Mouse (Mus musculus) left cerebral cortex, postnatal 10 days (tissue): ENCODE results near the gene Dda1. TPM values are rescaled to one million over a fixed set of nuclear protein-coding genes. Genes with fewer than 3 reads are reported as not detected.
"Not testable (repeated sequence)": the region's sequence is repeated elsewhere in the genome, so short reads cannot be mapped to it uniquely, and the experiment has no call there.

Source experiments
- DNase-seq, 2 experiments: peaks; one replicate each; pipeline ENCODE4 v3.0.0; 2021 to 2022; ENCODE audit warnings: low spot score in 2 of 2, mixed read lengths in 1 of 2; ENCODE audit errors: extremely low spot score in 1 of 2
- intact Hi-C: fragments of 180-260 bp; cut with DNase I; formaldehyde crosslinking; loops from one replicate; pipeline ENCODE4 v1.15.1; 2025
- total RNA-seq, 2 experiments: library from RNA; stranded (reverse); gene quantifications; 2 replicates each; pipeline ENCODE4 v1.2.3; 2021

Dda1 gene
- total RNA-seq, 2 experiments from 2014 or later, result 120 to 127 TPM

DNA sequence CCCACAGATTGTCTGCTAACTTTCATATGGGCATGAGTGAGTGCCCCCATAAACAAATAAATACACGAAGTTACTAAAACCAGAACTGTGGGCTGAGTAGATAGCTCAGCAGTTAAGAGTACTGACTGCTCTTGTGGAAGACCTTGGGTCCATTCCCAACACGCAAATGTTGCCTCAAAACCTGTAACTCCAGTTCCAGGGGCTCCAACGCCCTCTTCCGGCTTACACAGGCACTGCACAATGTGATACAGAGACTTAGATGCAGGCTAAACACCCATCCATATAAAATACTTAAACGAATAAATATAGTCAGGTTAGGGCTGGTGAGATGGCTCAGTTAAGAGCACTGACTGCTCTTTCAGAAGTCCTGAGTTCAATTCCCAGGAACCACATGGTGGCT is 46.0 kb downstream of the Dda1 start:
- intact Hi-C loops, result no loop called here

DNA sequence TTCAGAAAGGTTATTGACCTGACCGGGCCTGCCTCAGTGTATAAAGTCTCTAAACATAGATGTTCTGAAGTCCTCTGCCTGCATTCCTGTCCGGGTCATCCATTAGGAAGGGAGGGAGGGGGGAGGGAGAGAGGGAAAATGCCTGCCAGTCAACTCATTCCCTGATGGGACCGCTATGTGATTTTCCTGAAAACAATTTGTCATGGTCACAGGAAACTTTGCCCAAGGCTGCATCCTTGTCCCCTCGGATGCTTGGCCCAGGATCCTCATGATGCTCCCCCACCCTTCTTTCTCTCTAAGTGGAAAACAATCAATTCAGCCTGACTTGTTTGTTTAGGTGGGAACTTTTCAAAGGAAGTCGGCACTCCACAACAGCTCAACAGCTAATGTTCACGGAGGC is 47.8 kb downstream of the Dda1 start:
- intact Hi-C loops, result no loop called here
- no peak for DNase-seq

More for the DNA sequence above, 46.0 kb downstream of the Dda1 start:
- DNase-seq, result no peak

DNA sequence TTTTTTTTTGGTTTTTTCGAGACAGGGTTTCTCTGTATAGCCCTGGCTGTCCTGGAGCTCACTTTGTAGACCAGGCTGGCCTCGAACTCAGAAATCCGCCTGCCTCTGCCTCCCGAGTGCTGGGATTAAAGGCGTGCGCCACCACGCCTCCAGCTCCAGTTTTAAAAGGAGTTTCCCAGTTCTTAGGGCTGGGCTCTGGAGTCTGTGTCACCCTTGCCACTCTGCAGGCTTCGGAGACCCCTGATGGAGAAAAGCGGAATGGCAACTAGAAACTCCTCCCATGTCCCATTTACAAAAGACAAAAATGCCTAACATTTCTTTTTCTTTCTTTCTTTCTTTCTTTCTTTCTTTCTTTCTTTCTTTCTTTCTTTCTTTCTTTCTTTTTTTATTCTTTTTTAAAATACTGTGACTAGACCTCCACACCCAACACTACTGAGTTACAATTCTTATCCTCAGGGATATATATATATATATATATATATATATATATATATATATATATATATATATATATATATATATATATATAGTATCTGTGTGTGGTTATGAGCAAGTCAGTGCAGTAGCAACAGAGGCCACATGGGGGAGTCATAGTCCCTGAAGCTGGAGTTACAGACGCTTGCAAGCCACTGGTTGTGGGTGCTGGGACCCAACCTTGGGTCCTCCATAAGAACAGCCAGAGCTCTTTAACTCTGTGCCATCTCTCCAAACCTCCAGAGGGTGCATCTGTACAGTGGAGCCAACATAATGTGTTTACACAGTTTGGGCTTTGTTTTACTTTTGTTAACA is 50.2 kb downstream of the Dda1 start:
- intact Hi-C loops, DNase-seq: not testable (repeated sequence)

DNA sequence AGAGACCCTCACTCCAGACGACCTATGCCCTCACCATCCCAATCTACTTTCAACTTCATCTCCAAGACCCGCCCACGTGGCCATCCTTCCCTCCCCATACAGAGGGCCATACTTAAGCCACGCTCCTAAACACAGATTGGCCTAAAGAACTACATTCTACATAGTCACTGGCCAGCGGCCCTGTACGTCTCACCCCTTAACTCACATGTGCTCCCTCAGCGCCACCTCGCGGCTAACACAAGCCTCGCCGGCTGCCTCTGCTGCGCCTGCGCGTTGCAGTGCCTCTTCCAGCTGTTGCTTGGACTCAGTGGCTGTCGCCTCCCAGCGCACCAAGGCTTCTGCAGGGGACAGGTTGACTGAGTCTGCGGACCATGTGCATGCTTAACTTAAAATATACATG is 52.6 kb downstream of the Dda1 start:
- intact Hi-C loops, result loop anchor here (2.0 kb wide), 1 partner anchor 27 kb away; no protein-coding TSS in a partner anchor
- DNase-seq, result peak; percentile 80 to 94

DNA sequence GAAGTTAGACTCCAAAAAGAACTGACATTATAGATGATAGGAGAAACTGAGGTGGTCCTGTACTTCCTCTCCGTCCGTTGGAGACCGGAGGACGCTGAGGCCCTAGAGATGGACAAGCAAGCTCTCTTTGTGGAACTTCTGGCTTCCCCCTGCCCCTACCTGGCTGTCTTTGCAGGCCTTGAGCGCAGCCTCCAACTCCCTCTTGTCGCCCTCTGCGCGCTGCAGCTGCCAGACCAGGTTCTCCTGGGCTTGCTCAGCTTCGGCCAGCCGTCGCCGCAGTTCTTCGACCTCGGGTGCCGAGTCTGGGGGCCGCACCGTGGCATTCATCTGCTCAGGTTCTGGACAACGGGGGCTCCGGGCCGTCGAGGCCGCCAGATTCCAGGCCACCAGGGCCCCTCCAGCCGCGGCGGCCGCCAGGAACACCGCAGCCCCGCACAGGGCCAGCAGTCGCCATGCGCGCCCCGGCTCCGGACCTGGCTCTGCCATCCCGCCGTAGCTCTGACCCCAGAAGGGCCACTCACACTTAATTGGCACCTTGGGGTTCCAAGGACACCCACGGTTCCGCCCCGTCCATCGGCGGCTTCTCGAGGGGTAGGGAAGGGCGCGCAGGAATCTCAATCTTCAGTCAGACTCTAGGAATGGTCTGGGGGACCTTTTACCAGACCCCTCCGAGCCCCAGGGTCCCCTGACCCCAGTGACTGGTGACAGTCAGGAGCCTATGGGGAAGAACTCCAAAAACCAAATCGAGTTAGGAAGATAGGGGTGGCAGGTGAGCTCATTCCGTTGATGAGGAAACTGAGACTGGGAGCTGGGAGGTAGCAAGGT is 56.4 kb downstream of the Dda1 start, which contains the start of gene Ccdc194:
TSS of gene Ccdc194 (minus strand) at position 486 of the 825 bp plus-strand sequence.
- intact Hi-C loops, result no loop called here
- no peak for DNase-seq

Other genes with a start within 250 kb of the Dda1 start
- gene Myo9b, start 196.5 kb upstream of the Dda1 start, total RNA-seq, result 10 to 100 TPM; 30.5 to 30.6 TPM
- gene Haus8, start 196.3 kb upstream of the Dda1 start, total RNA-seq, result 10 to 100 TPM; 14.5 to 19.6 TPM
- gene Use1, start 102.4 kb upstream of the Dda1 start, total RNA-seq, result 100 to 1,000 TPM in 1 of 2 experiments, 10 to 100 TPM in 1; 97.6 to 103 TPM
- gene Ocel1, start 97.9 kb upstream of the Dda1 start, total RNA-seq, result 10 to 100 TPM; 17.1 to 21.3 TPM
- gene Nr2f6, start 87.2 kb upstream of the Dda1 start, total RNA-seq, result 10 to 100 TPM; 21.9 to 26.2 TPM
- gene Ushbp1, start 73.4 kb upstream of the Dda1 start, total RNA-seq, result 1 to 10 TPM; 5.0 to 5.9 TPM
- 10 to 100 TPM; 73.4 to 86.2 TPM for gene Babam1, start 72.3 kb upstream of the Dda1 start, total RNA-seq
- gene Ankle1, start 63.2 kb upstream of the Dda1 start, total RNA-seq, result 1 to 10 TPM in 1 of 2 experiments, under 1 TPM in 1; 0.79 to 1.2 TPM
- gene Abhd8, start 5.5 kb upstream of the Dda1 start, total RNA-seq, result 100 to 1,000 TPM; 171 to 183 TPM
- 10 to 100 TPM; 67.1 to 72.5 TPM for gene Mrpl34, start 4.2 kb upstream of the Dda1 start, total RNA-seq
- gene Ano8, start 16.8 kb downstream of the Dda1 start, total RNA-seq, result 10 to 100 TPM; 67.7 to 71.5 TPM
- 10 to 100 TPM; 29.0 to 29.2 TPM for gene Gtpbp3, start 18.9 kb downstream of the Dda1 start, total RNA-seq
- 1 to 10 TPM; 5.6 to 7.3 TPM for gene Plvap, start 42.6 kb downstream of the Dda1 start, total RNA-seq
- gene Ccdc194, start 56.5 kb downstream of the Dda1 start, total RNA-seq, result not detected
- 1 to 10 TPM in 1 of 2 experiments, under 1 TPM in 1; 0.95 to 3.4 TPM for gene Bst2, start 68.3 kb downstream of the Dda1 start, total RNA-seq
- 10 to 100 TPM; 35.1 to 36.6 TPM for gene Mvb12a, start 73.7 kb downstream of the Dda1 start, total RNA-seq
- gene Tmem221, start 89.7 kb downstream of the Dda1 start, total RNA-seq, result not detected
- gene Nxnl1, start 97.4 kb downstream of the Dda1 start, total RNA-seq, result not detected
- gene Slc27a1, start 99.7 kb downstream of the Dda1 start, total RNA-seq, result 10 to 100 TPM; 69.5 to 73.6 TPM
- 10 to 100 TPM; 63.1 to 75.1 TPM for gene Pgls, start 123.0 kb downstream of the Dda1 start, total RNA-seq
- gene Fam129c, start 128.4 kb downstream of the Dda1 start, total RNA-seq, result 1 to 10 TPM; 3.4 to 3.5 TPM
- gene Colgalt1, start 141.8 kb downstream of the Dda1 start, total RNA-seq, result 10 to 100 TPM; 65.9 to 71.6 TPM
- gene Unc13a, start 202.6 kb downstream of the Dda1 start, total RNA-seq, result 100 to 1,000 TPM; 279 to 290 TPM
- 1 to 10 TPM; 6.1 to 6.6 TPM for gene Jak3, start 207.1 kb downstream of the Dda1 start, total RNA-seq
- 1 to 10 TPM; 1.2 to 2.0 TPM for gene Insl3, start 220.0 kb downstream of the Dda1 start, total RNA-seq
- under 1 TPM; 0.26 to 0.41 TPM for gene B3gnt3, start 232.6 kb downstream of the Dda1 start, total RNA-seq